Mouse (Mus musculus): Measurements from ENCODE around the gene Gzmg. TPM values are rescaled to one million over a fixed set of nuclear protein-coding genes. Genes with fewer than 3 reads are reported as not detected.

Gene Gzmg
- not detected for polyA plus RNA-seq (2014; fragmentation: Illumina TruSeq; extraction: RNeasy Lipid Tissue Mini Kit (QIAGEN cat#74804); ENCODE audit: low read depth, low replicate concordance)

GRCm38 (mm10) chr14:56159479-56159878 is at the start of gene Gzmg:
Gzmg (minus strand) TSS chr14:56159579.

DNA sequence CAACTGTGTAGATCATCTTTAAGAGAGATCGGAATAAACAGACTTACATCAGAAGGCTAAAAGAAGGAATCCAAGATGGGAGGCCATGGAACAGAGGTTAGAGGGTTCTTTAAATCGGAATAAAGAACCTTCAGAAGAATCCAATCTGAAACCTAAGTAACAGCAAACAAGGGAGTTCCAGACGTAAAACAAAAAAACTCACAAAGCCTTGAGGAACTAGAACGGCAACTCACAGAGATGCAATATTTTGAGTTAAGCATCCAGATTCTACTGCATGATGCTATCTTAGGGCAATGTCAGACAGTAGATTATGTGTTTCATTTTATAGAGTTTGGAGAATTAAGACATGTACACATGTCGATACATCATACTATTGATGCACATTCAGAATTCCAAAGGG is 15.1 kb upstream of the Gzmg start, which contains the start of gene Gzmn:
Gene Gzmn, minus strand, starts transcription at position 101 of the 400 bp plus-strand sequence.

DNA sequence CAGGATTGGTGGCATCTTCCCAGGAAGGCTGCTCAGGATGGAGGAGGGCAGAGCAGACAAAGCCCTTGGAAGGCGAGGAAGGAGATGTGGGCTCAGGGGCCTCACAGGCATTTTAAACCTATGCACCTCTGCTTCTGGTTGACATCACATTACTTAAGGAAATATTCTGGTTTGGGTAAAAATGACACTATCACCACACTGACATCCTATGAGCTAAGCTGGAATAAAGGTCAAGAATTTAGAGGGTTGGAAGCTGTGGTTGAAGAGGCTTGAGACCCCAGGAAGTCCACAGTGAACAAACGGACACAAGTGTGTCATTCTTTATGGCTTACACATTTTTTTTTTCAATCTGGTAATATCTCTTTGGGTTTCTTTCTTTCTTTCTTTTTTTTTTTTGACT is 26.9 kb downstream of the Gzmg start, which contains the start of gene Gzmd:
Gene Gzmd, minus strand, starts transcription at position 101 of the 400 bp plus-strand sequence.

GRCm38 (mm10) chr14:56120525-56120924 is 38.9 kb downstream of the Gzmg start, which contains the start of gene Gzme:
Gzme (minus strand) TSS chr14:56120625.

Other genes with a start within 250 kb of the Gzmg start
- 1.5 TPM for gene Cma1, start 214.9 kb downstream of the Gzmg start, polyA plus RNA-seq (2014; fragmentation: Illumina TruSeq; extraction: RNeasy Lipid Tissue Mini Kit (QIAGEN cat#74804); ENCODE audit: low read depth, low replicate concordance)
- not detected for gene Cma2, start 208.6 kb downstream of the Gzmg start, polyA plus RNA-seq (2014; fragmentation: Illumina TruSeq; extraction: RNeasy Lipid Tissue Mini Kit (QIAGEN cat#74804); ENCODE audit: low read depth, low replicate concordance)
- 2.3 TPM for gene Mcpt1, start 141.6 kb downstream of the Gzmg start, polyA plus RNA-seq (2014; fragmentation: Illumina TruSeq; extraction: RNeasy Lipid Tissue Mini Kit (QIAGEN cat#74804); ENCODE audit: low read depth, low replicate concordance)
- gene Mcpt9, start 129.1 kb downstream of the Gzmg start, polyA plus RNA-seq (2014; fragmentation: Illumina TruSeq; extraction: RNeasy Lipid Tissue Mini Kit (QIAGEN cat#74804); ENCODE audit: low read depth, low replicate concordance) = not detected
- 1.5 TPM for gene Mcpt2, start 117.5 kb downstream of the Gzmg start, polyA plus RNA-seq (2014; fragmentation: Illumina TruSeq; extraction: RNeasy Lipid Tissue Mini Kit (QIAGEN cat#74804); ENCODE audit: low read depth, low replicate concordance)
- gene Mcpt4, start 97.3 kb downstream of the Gzmg start, polyA plus RNA-seq (2014; fragmentation: Illumina TruSeq; extraction: RNeasy Lipid Tissue Mini Kit (QIAGEN cat#74804); ENCODE audit: low read depth, low replicate concordance) = 1.4 TPM
- gene Mcpt8, start 74.3 kb downstream of the Gzmg start, polyA plus RNA-seq (2014; fragmentation: Illumina TruSeq; extraction: RNeasy Lipid Tissue Mini Kit (QIAGEN cat#74804); ENCODE audit: low read depth, low replicate concordance) = not detected
- not detected for gene Ctsg, start 57.0 kb downstream of the Gzmg start, polyA plus RNA-seq (2014; fragmentation: Illumina TruSeq; extraction: RNeasy Lipid Tissue Mini Kit (QIAGEN cat#74804); ENCODE audit: low read depth, low replicate concordance)
- not detected for gene Gzme, start 39.0 kb downstream of the Gzmg start, polyA plus RNA-seq (2014; fragmentation: Illumina TruSeq; extraction: RNeasy Lipid Tissue Mini Kit (QIAGEN cat#74804); ENCODE audit: low read depth, low replicate concordance)
- not detected for gene Gzmd, start 27.0 kb downstream of the Gzmg start, polyA plus RNA-seq (2014; fragmentation: Illumina TruSeq; extraction: RNeasy Lipid Tissue Mini Kit (QIAGEN cat#74804); ENCODE audit: low read depth, low replicate concordance)
- gene Gzmn, start 15.0 kb upstream of the Gzmg start, polyA plus RNA-seq (2014; fragmentation: Illumina TruSeq; extraction: RNeasy Lipid Tissue Mini Kit (QIAGEN cat#74804); ENCODE audit: low read depth, low replicate concordance) = not detected
- not detected for gene Gzmf, start 51.8 kb upstream of the Gzmg start, polyA plus RNA-seq (2014; fragmentation: Illumina TruSeq; extraction: RNeasy Lipid Tissue Mini Kit (QIAGEN cat#74804); ENCODE audit: low read depth, low replicate concordance)
- not detected for gene Gzmc, start 75.1 kb upstream of the Gzmg start, polyA plus RNA-seq (2014; fragmentation: Illumina TruSeq; extraction: RNeasy Lipid Tissue Mini Kit (QIAGEN cat#74804); ENCODE audit: low read depth, low replicate concordance)
- gene Gzmb, start 102.7 kb upstream of the Gzmg start, polyA plus RNA-seq (2014; fragmentation: Illumina TruSeq; extraction: RNeasy Lipid Tissue Mini Kit (QIAGEN cat#74804); ENCODE audit: low read depth, low replicate concordance) = 0.50 TPM
- 129 TPM for gene Atp12a, start 205.5 kb upstream of the Gzmg start, polyA plus RNA-seq (2014; fragmentation: Illumina TruSeq; extraction: RNeasy Lipid Tissue Mini Kit (QIAGEN cat#74804); ENCODE audit: low read depth, low replicate concordance)
- gene Rnf17, start 243.0 kb upstream of the Gzmg start, polyA plus RNA-seq (2014; fragmentation: Illumina TruSeq; extraction: RNeasy Lipid Tissue Mini Kit (QIAGEN cat#74804); ENCODE audit: low read depth, low replicate concordance) = 0.69 TPM